Mouse (Mus musculus): ENCODE measurements around the gene Gimap1. TPM values are rescaled to one million over a fixed set of nuclear protein-coding genes. Genes with fewer than 3 reads are reported as not detected.
A peak's percentile ranks its signal among the peaks of the same experiment; 100 is the strongest.

Gene Gimap1
- total and polyA plus RNA-seq, 2 experiments: 2.5 to 4.1 TPM

- no peak for TF ChIP-seq POLR2A (IDR thresholded peaks at IDR 0.05; ENCODE audit: extremely low read depth, insufficient read depth, low read length)
- TF ChIP-seq CTCF (IDR thresholded peaks at IDR 0.05; ENCODE audit: low read depth, low read length): no peak
- WGBS: 80% methylated on average over 3 of the region's 3 CpGs
- DNase-seq (ENCODE audit: extremely low read depth, low read depth, low spot score): no peak
- H3K36me3 ChIP-seq (ENCODE audit: control insufficient read depth, insufficient read depth, low read length): no peaks in the 10 kb centered on the region
- no peaks in the 10 kb centered on the region for H3K79me2 ChIP-seq (ENCODE audit: control insufficient read depth, insufficient read depth, low read length)
- no peak overlapping the region for H3K27ac ChIP-seq (replicated peaks; ENCODE audit: insufficient read depth, low read depth, low read length)
- no peaks in the 10 kb centered on the region for H3K4me1 ChIP-seq (ENCODE audit: control insufficient read depth, insufficient read depth, low read length)
- no peak overlapping the region for H3K4me3 ChIP-seq (ENCODE audit: insufficient read depth, low read depth, low read length)
- no peak overlapping the region for H3K9ac ChIP-seq (ENCODE audit: low read depth, low read length)
- H3K27me3 ChIP-seq (ENCODE audit: control insufficient read depth, insufficient read depth, low read length): no peaks in the 10 kb centered on the region
Measured at GRCm38 (mm10) chr6:48768933-48769332, 30.1 kb downstream of the Gimap1 start.

GRCm38 (mm10) chr6:48770696-48771095 is 31.8 kb downstream of the Gimap1 start, which contains the start of gene Gimap3:
Gene Gimap3, minus strand, starts transcription at chr6:48770851.
- H3K4me3 ChIP-seq (ENCODE audit: insufficient read depth, low read depth, low read length): no peak within 1 kb of the TSS
- no peak within 1 kb of the TSS for H3K27ac ChIP-seq (replicated peaks; ENCODE audit: insufficient read depth, low read depth, low read length)
- WGBS: 87% methylated on average over 3 of the region's 3 CpGs
- no peak within 1 kb of the TSS for H3K9ac ChIP-seq (ENCODE audit: low read depth, low read length)
- DNase-seq (ENCODE audit: extremely low read depth, low read depth, low spot score): no peak
- H3K4me1 ChIP-seq (ENCODE audit: control insufficient read depth, insufficient read depth, low read length): no peaks in the 10 kb centered on the region
- no peaks in the 10 kb centered on the region for H3K36me3 ChIP-seq (ENCODE audit: control insufficient read depth, insufficient read depth, low read length)
- H3K27me3 ChIP-seq (ENCODE audit: control insufficient read depth, insufficient read depth, low read length): no peaks in the 10 kb centered on the region
- no peaks in the 10 kb centered on the region for H3K79me2 ChIP-seq (ENCODE audit: control insufficient read depth, insufficient read depth, low read length)
- no peak for TF ChIP-seq POLR2A (IDR thresholded peaks at IDR 0.05; ENCODE audit: extremely low read depth, insufficient read depth, low read length)
- TF ChIP-seq CTCF (IDR thresholded peaks at IDR 0.05; ENCODE audit: low read depth, low read length): no peak

GRCm38 (mm10) chr6:48772030-48772429 is 33.2 kb downstream of the Gimap1 start:
- Histone ChIP-seq H3K9ac (ENCODE audit: low read depth, low read length) (no peak overlapping the region), H3K27me3 (ENCODE audit: control insufficient read depth, insufficient read depth, low read length) (no peaks in the 10 kb centered on the region), H3K4me3 (ENCODE audit: insufficient read depth, low read depth, low read length) (no peak overlapping the region), H3K27ac (replicated peaks; ENCODE audit: insufficient read depth, low read depth, low read length) (no peak overlapping the region), H3K36me3 (ENCODE audit: control insufficient read depth, insufficient read depth, low read length) (no peaks in the 10 kb centered on the region), H3K79me2 (ENCODE audit: control insufficient read depth, insufficient read depth, low read length) (no peaks in the 10 kb centered on the region), H3K4me1 (ENCODE audit: control insufficient read depth, insufficient read depth, low read length) (no peaks in the 10 kb centered on the region)
- 7% methylated on average over 8 of the region's 8 CpGs for WGBS
- DNase-seq (ENCODE audit: extremely low read depth, low read depth, low spot score): peak; percentile 61
- TF ChIP-seq CTCF (IDR thresholded peaks at IDR 0.05; ENCODE audit: low read depth, low read length): peak; percentile 95
- no peak for TF ChIP-seq POLR2A (IDR thresholded peaks at IDR 0.05; ENCODE audit: extremely low read depth, insufficient read depth, low read length)

GRCm38 (mm10) chr6:48784406-48784805 is 45.6 kb downstream of the Gimap1 start:
- WGBS: 81% methylated on average over 1 of the region's 1 CpGs
- peaks cover 13% of the 10 kb centered on the region; the same call in 1 of the 2 replicates for H3K4me1 ChIP-seq (ENCODE audit: control insufficient read depth, insufficient read depth, low read length)
- H3K9ac ChIP-seq (ENCODE audit: low read depth, low read length): no peak overlapping the region
- peak overlapping the region; percentile 64 for H3K27ac ChIP-seq (replicated peaks; ENCODE audit: insufficient read depth, low read depth, low read length)
- H3K36me3 ChIP-seq (ENCODE audit: control insufficient read depth, insufficient read depth, low read length): no peaks in the 10 kb centered on the region
- peaks cover 7% of the 10 kb centered on the region for H3K27me3 ChIP-seq (ENCODE audit: control insufficient read depth, insufficient read depth, low read length)
- DNase-seq (ENCODE audit: extremely low read depth, low read depth, low spot score): no peak
- no peak overlapping the region for H3K4me3 ChIP-seq (ENCODE audit: insufficient read depth, low read depth, low read length)
- H3K79me2 ChIP-seq (ENCODE audit: control insufficient read depth, insufficient read depth, low read length): no peaks in the 10 kb centered on the region
- TF ChIP-seq CTCF (IDR thresholded peaks at IDR 0.05; ENCODE audit: low read depth, low read length) (no peak), POLR2A (IDR thresholded peaks at IDR 0.05; ENCODE audit: extremely low read depth, insufficient read depth, low read length) (no peak)

- Histone ChIP-seq H3K27me3 (ENCODE audit: control insufficient read depth, insufficient read depth, low read length) (peaks cover 7% of the 10 kb centered on the region), H3K79me2 (ENCODE audit: control insufficient read depth, insufficient read depth, low read length) (no peaks in the 10 kb centered on the region), H3K36me3 (ENCODE audit: control insufficient read depth, insufficient read depth, low read length) (no peaks in the 10 kb centered on the region), H3K27ac (replicated peaks; ENCODE audit: insufficient read depth, low read depth, low read length) (no peak overlapping the region; the same call in 1 of the 2 replicates), H3K4me3 (ENCODE audit: insufficient read depth, low read depth, low read length) (no peak overlapping the region), H3K4me1 (ENCODE audit: control insufficient read depth, insufficient read depth, low read length) (peaks cover 13% of the 10 kb centered on the region; the same call in 1 of the 2 replicates), H3K9ac (ENCODE audit: low read depth, low read length) (no peak overlapping the region)
- DNase-seq (ENCODE audit: extremely low read depth, low read depth, low spot score): peak; percentile 47
- TF ChIP-seq CTCF (IDR thresholded peaks at IDR 0.05; ENCODE audit: low read depth, low read length): no peak
- no peak for TF ChIP-seq POLR2A (IDR thresholded peaks at IDR 0.05; ENCODE audit: extremely low read depth, insufficient read depth, low read length)
- 61% methylated on average over 1 of the region's 1 CpGs for WGBS
Measured at GRCm38 (mm10) chr6:48785189-48785588, 46.3 kb downstream of the Gimap1 start.

- H3K79me2 ChIP-seq (ENCODE audit: control insufficient read depth, insufficient read depth, low read length): no peaks in the 10 kb centered on the region
- WGBS: 35% methylated on average over 2 of the region's 2 CpGs
- H3K4me1 ChIP-seq (ENCODE audit: control insufficient read depth, insufficient read depth, low read length): peaks cover 13% of the 10 kb centered on the region; the same call in 1 of the 2 replicates
- H3K9ac ChIP-seq (ENCODE audit: low read depth, low read length): no peak overlapping the region
- DNase-seq (ENCODE audit: extremely low read depth, low read depth, low spot score): peak; percentile 88
- H3K4me3 ChIP-seq (ENCODE audit: insufficient read depth, low read depth, low read length): no peak overlapping the region
- peaks cover 7% of the 10 kb centered on the region for H3K27me3 ChIP-seq (ENCODE audit: control insufficient read depth, insufficient read depth, low read length)
- TF ChIP-seq POLR2A (IDR thresholded peaks at IDR 0.05; ENCODE audit: extremely low read depth, insufficient read depth, low read length) (no peak), CTCF (IDR thresholded peaks at IDR 0.05; ENCODE audit: low read depth, low read length) (no peak)
- no peaks in the 10 kb centered on the region for H3K36me3 ChIP-seq (ENCODE audit: control insufficient read depth, insufficient read depth, low read length)
- H3K27ac ChIP-seq (replicated peaks; ENCODE audit: insufficient read depth, low read depth, low read length): no peak overlapping the region; the same call in 1 of the 2 replicates
Measured at GRCm38 (mm10) chr6:48785601-48786000, 46.7 kb downstream of the Gimap1 start.
